In the genomic region with DNA sequence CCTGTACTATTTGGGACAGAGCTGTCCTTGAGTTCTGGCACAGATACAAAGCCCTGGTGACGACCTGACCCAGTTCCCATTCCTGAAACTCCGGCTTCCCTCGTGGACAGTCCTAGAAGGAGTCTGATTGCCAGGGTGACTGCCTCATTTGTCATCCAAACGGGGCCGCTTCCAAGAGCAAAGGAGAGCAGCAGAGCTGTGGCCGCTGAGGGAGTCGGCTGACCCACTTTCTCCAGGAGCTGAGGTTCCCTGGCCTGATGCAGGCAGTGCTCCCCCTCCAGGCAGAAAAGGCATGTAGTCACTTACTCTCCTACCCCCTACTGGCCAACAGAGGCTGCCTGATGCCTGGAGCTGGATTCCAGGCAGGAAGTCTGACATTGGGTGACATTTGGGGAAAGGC, we compare ENCODE assay signal across 8 mouse cellular contexts.
DNase-seq lines count a peak whose midpoint lies in the region; ATAC-seq and TF ChIP-seq lines count a peak whose summit lies in the region.

No protein-coding gene starts in this region.

- H3K4me2 ChIP-seq in forebrain, postnatal 0 days (ENCODE audit: low read depth) = no peak overlapping the region
- H3K4me2 ChIP-seq in forebrain, embryonic 16.5 days (ENCODE audit: low read length) = no peak overlapping the region
- H3K4me2 ChIP-seq in embryonic facial prominence, embryonic 11.5 days (ENCODE audit: low read depth, low read length) = no peak overlapping the region

- H3K27ac ChIP-seq in forebrain, postnatal 0 days (ENCODE audit: low read depth, low read length) = no peak overlapping the region
- no peak overlapping the region for H3K27ac ChIP-seq in forebrain, embryonic 16.5 days (ENCODE audit: low read length)
- H3K27ac ChIP-seq in embryonic facial prominence, embryonic 11.5 days (replicated peaks; ENCODE audit: low read depth, low read length) = no peak overlapping the region

- peak; percentile 58 for DNase-seq in forebrain, postnatal 0 days
- DNase-seq in adrenal gland, adult 8-10 months = peak; percentile 94
- DNase-seq in embryonic facial prominence, embryonic 11.5 days (ENCODE audit: low spot score) = peak; percentile 52
- DNase-seq in heart, postnatal 25 days (ENCODE audit: low spot score) = peak; percentile 61
- DNase-seq in left cerebral cortex, adult 18-20 months (ENCODE audit: low spot score in 2 of 2) = peak; percentile 69 to 75
- peak; percentile 32 for DNase-seq in neural tube, embryonic 10.5 days (ENCODE audit: extremely low spot score, low spot score)
- DNase-seq in spleen, adult 12 weeks (ENCODE audit: low spot score) = no peak

- H3K9me3 ChIP-seq in forebrain, postnatal 0 days (ENCODE audit: low read length) = no peaks in the 10 kb centered on the region
- no peaks in the 10 kb centered on the region for H3K9me3 ChIP-seq in forebrain, embryonic 16.5 days (ENCODE audit: control insufficient read depth, low read length)
- no peaks in the 10 kb centered on the region for H3K9me3 ChIP-seq in embryonic facial prominence, embryonic 11.5 days (replicated peaks; ENCODE audit: control insufficient read depth, low read length)

- 24% methylated on average over 7 of the region's 7 CpGs for WGBS in forebrain, postnatal 0 days
- 20% methylated on average over 7 of the region's 7 CpGs for WGBS in forebrain, embryonic 16.5 days
- WGBS in embryonic facial prominence, embryonic 11.5 days = 20% methylated on average over 7 of the region's 7 CpGs

- no peak overlapping the region for H3K9ac ChIP-seq in forebrain, postnatal 0 days
- no peak overlapping the region for H3K9ac ChIP-seq in forebrain, embryonic 16.5 days (replicated peaks; ENCODE audit: low read depth, low read length)
- no peak overlapping the region for H3K9ac ChIP-seq in embryonic facial prominence, embryonic 11.5 days (replicated peaks; ENCODE audit: low read length)

- TF ChIP-seq CTCF in forebrain, postnatal 0 days (IDR thresholded peaks at IDR 0.05; ENCODE audit: low read depth) = peak; percentile 85

- peaks cover 12% of the 10 kb centered on the region; the same call in 1 of the 2 replicates for H3K4me1 ChIP-seq in forebrain, postnatal 0 days (ENCODE audit: insufficient read depth)
- peaks cover 14% of the 10 kb centered on the region for H3K4me1 ChIP-seq in forebrain, embryonic 16.5 days (replicated peaks; ENCODE audit: control insufficient read depth, insufficient read depth, low read length)
- no peaks in the 10 kb centered on the region for H3K4me1 ChIP-seq in embryonic facial prominence, embryonic 11.5 days (ENCODE audit: control insufficient read depth, insufficient read depth, low read length)

- intact Hi-C loops in heart, postnatal 25 days (cut with DNase I) = loop anchor here (5.0 kb wide), 1 partner anchor 111 kb away; no protein-coding TSS in a partner anchor

- H3K4me3 ChIP-seq in forebrain, postnatal 0 days (ENCODE audit: low read depth, low read length) = no peak overlapping the region
- no peak overlapping the region for H3K4me3 ChIP-seq in forebrain, embryonic 16.5 days (replicated peaks; ENCODE audit: low read length)
- H3K4me3 ChIP-seq in embryonic facial prominence, embryonic 11.5 days (ENCODE audit: low read depth, low read length) = no peak overlapping the region

- ATAC-seq in forebrain, postnatal 0 days = peak; percentile 63
- no peak for ATAC-seq in forebrain, embryonic 16.5 days
- no peak for ATAC-seq in embryonic facial prominence, embryonic 11.5 days (replicated peaks; ENCODE audit: insufficient number of reproducible peaks, low FRiP score, low TSS enrichment, low read depth)

- H3K27me3 ChIP-seq in forebrain, postnatal 0 days (ENCODE audit: insufficient read depth, low read length) = no peaks in the 10 kb centered on the region
- H3K27me3 ChIP-seq in forebrain, embryonic 16.5 days (replicated peaks; ENCODE audit: control insufficient read depth, insufficient read depth, low read length) = no peaks in the 10 kb centered on the region
- no peaks in the 10 kb centered on the region for H3K27me3 ChIP-seq in embryonic facial prominence, embryonic 11.5 days (ENCODE audit: control insufficient read depth, insufficient read depth, low read length)

- no peaks in the 10 kb centered on the region for H3K36me3 ChIP-seq in forebrain, postnatal 0 days (ENCODE audit: insufficient read depth)
- H3K36me3 ChIP-seq in forebrain, embryonic 16.5 days (ENCODE audit: control insufficient read depth, insufficient read depth) = no peaks in the 10 kb centered on the region
- no peaks in the 10 kb centered on the region for H3K36me3 ChIP-seq in embryonic facial prominence, embryonic 11.5 days (replicated peaks; ENCODE audit: control insufficient read depth, insufficient read depth, low read depth, low read length)
